Mouse (Mus musculus): ENCODE measurements around the gene Copb1.

DNA sequence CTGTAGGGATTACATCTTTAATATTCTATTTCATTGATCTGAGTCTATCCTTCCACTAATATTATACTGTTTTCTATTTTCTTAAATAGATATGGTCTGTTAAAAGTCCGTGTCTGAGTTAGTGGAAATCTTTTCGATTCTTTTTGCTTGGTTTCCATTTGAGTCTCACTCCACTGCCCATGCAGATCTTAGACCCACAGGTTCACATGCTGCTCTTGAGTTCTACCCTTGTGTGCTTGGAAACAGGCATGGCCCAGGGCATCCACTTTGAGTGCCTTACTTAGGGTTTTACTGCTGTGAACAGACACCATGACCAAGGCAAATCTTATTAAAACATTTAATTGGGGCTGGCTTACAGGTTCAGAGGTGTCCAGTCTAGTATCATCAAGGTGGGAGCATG is 46.3 kb upstream of the Copb1 start:
- TF ChIP-seq CTCF (IDR thresholded peaks at IDR 0.05), result no peak
- no peak for TF ChIP-seq POLR2A (IDR thresholded peaks at IDR 0.05; ENCODE audit: insufficient read depth, low read depth, low read length)

Data from heart, adult 2 months (tissue).